Mouse (Mus musculus) ES-Bruce4 (cell line): ENCODE measurements at regions not wholly inside any gene's neighbourhood (a gene's known extent, or its start where the extent isn't known, plus 50 kb on each side); places are given as distances from the start of the nearest gene placed in this dataset.

Experiments
- CTCF ChIP-seq: IDR thresholded peaks from one replicate; pipeline ENCODE4 v1.8.1; 2011; ENCODE audit warnings: low read depth, low read length
- POLR2A ChIP-seq: IDR thresholded peaks from one replicate; pipeline ENCODE4 v1.8.1; 2011; ENCODE audit warnings: low read length; ENCODE audit not compliant: insufficient read depth

- TF ChIP-seq CTCF (no peak), POLR2A (no peak)
These were observed 164.2 kb upstream of the Cdkn2b start for GRCm38 (mm10) chr4:89474836-89475541.
